Mouse (Mus musculus) erythroblast, embryonic 14.5 days (primary cell): ENCODE measurements around the gene Gid8.

Experiments
- GATA1 ChIP-seq: IDR thresholded peaks from 2 replicates; pipeline ENCODE4 v1.6.1; 2012; ENCODE audit warnings: low read length, inconsistent platforms, mixed read lengths
- TAL1 ChIP-seq: IDR thresholded peaks from 3 replicates; pipeline ENCODE4 v1.6.1; 2012; ENCODE audit warnings: low read length, inconsistent platforms, mixed read lengths

DNA sequence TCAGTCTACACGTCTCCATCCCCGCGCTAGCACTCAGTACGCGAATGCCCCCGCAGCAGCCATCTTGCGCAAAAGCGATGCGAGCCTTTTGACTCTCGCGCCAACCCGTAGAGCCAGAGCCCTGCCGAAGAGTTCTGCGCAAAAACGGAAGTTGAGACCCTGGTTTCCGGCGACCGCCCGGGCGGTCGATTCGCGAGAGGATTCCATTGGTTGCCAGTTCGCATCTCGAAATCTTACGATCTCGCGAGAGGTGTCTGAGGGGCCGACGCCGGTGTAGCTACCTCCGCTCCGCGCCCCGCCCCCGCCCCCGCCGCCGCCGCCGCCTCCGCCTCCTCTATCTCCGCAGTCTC is at the start of gene Gid8, which contains the start of gene Dido1:
- TF ChIP-seq GATA1: no peak
- TF ChIP-seq TAL1: no peak
